In the genomic region with DNA sequence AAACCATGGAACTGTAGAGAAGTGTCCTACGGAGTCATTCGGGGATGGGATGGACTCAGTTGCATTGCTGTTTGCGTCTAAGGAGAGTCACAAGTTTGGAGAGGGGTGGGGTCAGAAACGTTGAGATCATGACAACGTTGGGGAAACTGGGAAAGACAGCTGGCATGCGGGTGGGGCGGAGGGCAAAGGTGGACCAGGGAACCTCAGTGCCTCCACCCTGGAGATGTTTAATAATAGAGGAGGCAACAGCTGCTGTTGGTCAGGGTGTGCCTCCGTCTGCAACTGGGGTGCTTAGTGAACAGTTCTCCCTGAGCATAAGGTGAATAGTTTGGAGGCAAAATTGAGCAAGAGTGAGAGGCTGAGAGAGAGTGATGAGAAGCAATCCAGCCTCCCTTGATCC, we compare ENCODE assay signal across 32 mouse cellular contexts.
"Had no signal": no experiment of that assay in that cellular context is flagged by ENCODE, and none has a peak within 500 bp of the region (broad histone marks: within the 10 kb centered on the region; RNA-seq: fewer than 3 reads in every experiment).

No protein-coding gene starts in this region.

- H3K9me3 ChIP-seq: limb, embryonic 10.5 days; limb, embryonic 12.5 days; limb, embryonic 13.5 days; limb, embryonic 15.5 days; liver, embryonic 12.5 days; liver, embryonic 13.5 days; liver, embryonic 15.5 days; lung, embryonic 15.5 days; megakaryocyte, embryonic 14.5 days; midbrain, embryonic 10.5 days; midbrain, embryonic 12.5 days; midbrain, embryonic 13.5 days; midbrain, embryonic 15.5 days; neural tube, embryonic 12.5 days had no signal

- ATAC-seq: liver, embryonic 12.5 days; liver, postnatal 0 days; lung, postnatal 0 days; midbrain, embryonic 13.5 days; midbrain, embryonic 15.5 days; midbrain, embryonic 16.5 days had no signal

- DNase-seq: left cerebral cortex, postnatal 4 days; liver; liver, embryonic 13.5 days; liver, postnatal 0 days; lung, adult 18-20 months; lung, adult 2 months; lung, embryonic 14.5 days; lung, postnatal 10 days; lung, postnatal 14 days; lung, postnatal 36 days; lung, postnatal 4 days; midbrain, embryonic 14.5 days had no signal

- H3K4me2 ChIP-seq: limb, embryonic 12.5 days; limb, embryonic 13.5 days; limb, embryonic 15.5 days; liver, embryonic 11.5 days; liver, embryonic 12.5 days; liver, embryonic 13.5 days; liver, embryonic 15.5 days; lung, embryonic 14.5 days; lung, embryonic 15.5 days; midbrain, embryonic 11.5 days; midbrain, embryonic 12.5 days; midbrain, embryonic 13.5 days; midbrain, embryonic 15.5 days; neural tube, embryonic 12.5 days had no signal

- H3K36me3 ChIP-seq: limb, embryonic 10.5 days; limb, embryonic 12.5 days; limb, embryonic 13.5 days; limb, embryonic 15.5 days; liver, embryonic 12.5 days; liver, embryonic 13.5 days; liver, embryonic 15.5 days; lung, embryonic 15.5 days; midbrain, embryonic 10.5 days; midbrain, embryonic 12.5 days; midbrain, embryonic 13.5 days; midbrain, embryonic 15.5 days; neural tube, embryonic 12.5 days had no signal

- H3K27me3 ChIP-seq: limb, embryonic 12.5 days; limb, embryonic 13.5 days; limb, embryonic 15.5 days; liver, embryonic 12.5 days; liver, embryonic 13.5 days; liver, embryonic 15.5 days; lung, embryonic 15.5 days; megakaryocyte, embryonic 14.5 days; midbrain, embryonic 12.5 days; midbrain, embryonic 13.5 days; midbrain, embryonic 15.5 days; neural tube, embryonic 12.5 days had no signal

- H3K4me3 ChIP-seq: left cerebral cortex, adult 2 months; limb, embryonic 10.5 days; limb, embryonic 12.5 days; limb, embryonic 13.5 days; limb, embryonic 15.5 days; liver, embryonic 12.5 days; liver, embryonic 13.5 days; liver, embryonic 15.5 days; lung, embryonic 15.5 days; megakaryocyte, embryonic 14.5 days; midbrain, embryonic 10.5 days; midbrain, embryonic 12.5 days; midbrain, embryonic 13.5 days; midbrain, embryonic 15.5 days; neural tube, embryonic 12.5 days had no signal

- H3K4me1 ChIP-seq: limb, embryonic 10.5 days; limb, embryonic 12.5 days; limb, embryonic 13.5 days; limb, embryonic 15.5 days; liver, embryonic 12.5 days; liver, embryonic 13.5 days; liver, embryonic 15.5 days; lung, embryonic 15.5 days; megakaryocyte, embryonic 14.5 days; midbrain, embryonic 10.5 days; midbrain, embryonic 12.5 days; midbrain, embryonic 13.5 days; midbrain, embryonic 15.5 days; neural tube, embryonic 12.5 days had no signal

- H3K9ac ChIP-seq: limb, embryonic 12.5 days; limb, embryonic 13.5 days; limb, embryonic 15.5 days; liver, embryonic 12.5 days; liver, embryonic 13.5 days; liver, embryonic 14.5 days; liver, embryonic 15.5 days; liver, postnatal 0 days; lung, embryonic 14.5 days; lung, embryonic 15.5 days; midbrain, embryonic 12.5 days; midbrain, embryonic 13.5 days; midbrain, embryonic 15.5 days; neural tube, embryonic 12.5 days had no signal

- H3K27ac ChIP-seq: left cerebral cortex, adult 2 months; limb, embryonic 10.5 days; limb, embryonic 12.5 days; limb, embryonic 13.5 days; limb, embryonic 15.5 days; liver, embryonic 12.5 days; liver, embryonic 13.5 days; liver, embryonic 14.5 days; liver, embryonic 15.5 days; lung, embryonic 15.5 days; macrophage; midbrain, embryonic 10.5 days; midbrain, embryonic 12.5 days; midbrain, embryonic 13.5 days; midbrain, embryonic 15.5 days; neural tube, embryonic 12.5 days had no signal
